Comparison of ENCODE assay signal across 25 mouse cellular contexts in the genomic region with DNA sequence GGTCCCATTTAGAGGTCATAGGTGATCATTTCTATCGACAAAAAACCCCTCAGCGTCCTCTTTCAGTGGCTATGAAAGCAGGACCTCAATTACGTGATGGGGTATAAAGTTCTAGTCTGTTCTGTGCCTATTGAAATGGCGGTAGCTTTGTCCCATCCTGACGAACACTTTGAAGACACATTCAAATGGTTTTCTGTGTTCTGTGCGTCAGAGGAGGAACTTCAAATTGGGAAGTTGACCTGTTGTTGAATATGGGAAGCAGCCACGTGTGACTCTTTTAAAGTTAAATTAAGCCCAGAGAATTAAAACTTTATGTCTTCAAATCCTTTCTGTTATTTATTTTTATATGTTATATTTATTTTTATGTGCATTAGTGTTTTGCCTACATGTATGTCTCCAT.
DNase-seq lines count a peak whose midpoint lies in the region; ATAC-seq and TF ChIP-seq lines count a peak whose summit lies in the region.
"Had no signal": no experiment of that assay in that cellular context is flagged by ENCODE, and none has a peak within 500 bp of the region (broad histone marks: within the 10 kb centered on the region; RNA-seq: fewer than 3 reads in every experiment).

No protein-coding gene starts in this region.

- H3K9me3 ChIP-seq in liver, embryonic 11.5 days (ENCODE audit: control insufficient read depth, low read length) = no peaks in the 10 kb centered on the region
- H3K9me3 ChIP-seq: embryonic facial prominence, embryonic 12.5 days; embryonic facial prominence, embryonic 15.5 days; heart, embryonic 12.5 days; heart, embryonic 15.5 days; hindbrain, embryonic 15.5 days had no signal

- no peak overlapping the region for H3K27ac ChIP-seq in liver, adult 2 months (replicated peaks; ENCODE audit: insufficient read depth, low read depth, low read length)
- no peak overlapping the region for H3K27ac ChIP-seq in liver, embryonic 11.5 days (ENCODE audit: low read depth, low read length)
- H3K27ac ChIP-seq: embryonic facial prominence, embryonic 12.5 days; embryonic facial prominence, embryonic 15.5 days; gastrocnemius, adult 2 months; heart, embryonic 15.5 days; hindbrain, embryonic 15.5 days had no signal

- TF ChIP-seq POLR2A in liver, adult 2 months (IDR thresholded peaks at IDR 0.05; ENCODE audit: extremely low read depth, insufficient read depth, low read length) = no peak

- H3K27me3 ChIP-seq in liver, adult 2 months (ENCODE audit: control insufficient read depth, insufficient read depth, low read length) = no peaks in the 10 kb centered on the region
- no peaks in the 10 kb centered on the region for H3K27me3 ChIP-seq in liver, embryonic 11.5 days (replicated peaks; ENCODE audit: control insufficient read depth, insufficient read depth, low read length)
- H3K27me3 ChIP-seq: embryonic facial prominence, embryonic 12.5 days; embryonic facial prominence, embryonic 15.5 days; heart, embryonic 12.5 days; heart, embryonic 15.5 days; hindbrain, embryonic 15.5 days had no signal

- H3K4me1 ChIP-seq in liver, adult 2 months (ENCODE audit: control insufficient read depth, insufficient read depth, low read length) = no peaks in the 10 kb centered on the region
- H3K4me1 ChIP-seq in liver, embryonic 11.5 days (replicated peaks; ENCODE audit: control insufficient read depth, insufficient read depth, low read length) = no peaks in the 10 kb centered on the region
- H3K4me1 ChIP-seq: embryonic facial prominence, embryonic 12.5 days; embryonic facial prominence, embryonic 15.5 days; heart, embryonic 12.5 days; heart, embryonic 15.5 days; hindbrain, embryonic 15.5 days had no signal

- H3K36me3 ChIP-seq in liver, adult 2 months (ENCODE audit: control insufficient read depth, insufficient read depth, low read length) = no peaks in the 10 kb centered on the region
- no peaks in the 10 kb centered on the region for H3K36me3 ChIP-seq in liver, embryonic 11.5 days (ENCODE audit: control insufficient read depth, insufficient read depth, low read length)
- H3K36me3 ChIP-seq: embryonic facial prominence, embryonic 12.5 days; embryonic facial prominence, embryonic 15.5 days; heart, embryonic 12.5 days; heart, embryonic 15.5 days; hindbrain, embryonic 15.5 days had no signal

- no peak overlapping the region for H3K9ac ChIP-seq in liver, adult 2 months (ENCODE audit: low read depth, low read length)
- no peak overlapping the region for H3K9ac ChIP-seq in liver, embryonic 11.5 days (ENCODE audit: low read depth, low read length)
- H3K9ac ChIP-seq: embryonic facial prominence, embryonic 12.5 days; embryonic facial prominence, embryonic 15.5 days; forebrain, postnatal 0 days; heart, embryonic 12.5 days; heart, embryonic 15.5 days; hindbrain, embryonic 15.5 days had no signal

- H3K79me2 ChIP-seq in liver, adult 2 months (ENCODE audit: control insufficient read depth, insufficient read depth, low read length) = no peaks in the 10 kb centered on the region

- TF ChIP-seq CTCF in liver, adult 2 months (IDR thresholded peaks at IDR 0.05; ENCODE audit: low read depth, low read length) = no peak

- no peak for ATAC-seq in liver, embryonic 11.5 days (replicated peaks; ENCODE audit: low FRiP score)
- peak; percentile 68 for ATAC-seq in megakaryocyte, adult 5-6 weeks (ENCODE audit: poor library complexity, severe bottlenecking)
- peak; percentile 85 for ATAC-seq in neutrophil, adult 5-6 weeks (ENCODE audit: extremely low read depth, insufficient number of reproducible peaks, low FRiP score, poor library complexity, severe bottlenecking)
- ATAC-seq: CD4-positive, CD25-positive, alpha-beta regulatory T cell, adult 4 months; forebrain, embryonic 14.5 days; forebrain, postnatal 0 days had no signal

- no peak overlapping the region for H3K4me2 ChIP-seq in liver, embryonic 11.5 days
- H3K4me2 ChIP-seq: embryonic facial prominence, embryonic 12.5 days; embryonic facial prominence, embryonic 15.5 days; heart, embryonic 12.5 days; heart, embryonic 15.5 days; hindbrain, embryonic 15.5 days had no signal

- no peak overlapping the region for H3K4me3 ChIP-seq in liver, adult 2 months (ENCODE audit: insufficient read depth, low read depth, low read length)
- H3K4me3 ChIP-seq in liver, embryonic 11.5 days (ENCODE audit: low read depth, low read length) = no peak overlapping the region
- H3K4me3 ChIP-seq: embryonic facial prominence, embryonic 12.5 days; embryonic facial prominence, embryonic 15.5 days; gastrocnemius, adult 2 months; heart, embryonic 12.5 days; heart, embryonic 15.5 days; hindbrain, embryonic 15.5 days had no signal

- DNase-seq in liver, adult 2 months (ENCODE audit: extremely low read depth, low read depth, low spot score) = peak; percentile 8
- no peak for DNase-seq in liver, embryonic 11.5 days (ENCODE audit: low spot score)
- DNase-seq in B cell, adult 2 months = peak; percentile 41
- no peak for DNase-seq in thymus, postnatal 25 days
- DNase-seq in layer of hippocampus, postnatal 36 days = no peak
- DNase-seq: adrenal gland, adult 2 months; adrenal gland, postnatal 14 days; cerebellum, adult 11-12 months; cerebellum, adult 8-10 months; cerebellum, postnatal 10 days; forebrain, postnatal 0 days; gastrocnemius, adult 2 months; gastrocnemius, postnatal 14 days; heart, adult 11 months; heart, postnatal 10 days; heart, postnatal 4 days had no signal

- 78% methylated on average over 7 of the region's 7 CpGs for WGBS in liver, adult 2 months
- WGBS in liver, embryonic 11.5 days = 68% methylated on average over 7 of the region's 7 CpGs

Comparison
In these comparisons a context has a peak if more than half of its experiments do, and no peak if none do; other contexts are left out.
1. DNase-seq: peak in liver, adult 2 months (single experiment) and B cell, adult 2 months (2 of 2); none in liver, embryonic 11.5 days (single experiment), thymus, postnatal 25 days (single experiment) and layer of hippocampus, postnatal 36 days (0 of 2).